Mouse (Mus musculus): ENCODE measurements around the gene Cfap299.
"Not testable (repeated sequence)": the region's sequence is repeated elsewhere in the genome, so short reads cannot be mapped to it uniquely, and the experiment has no call there.

Gene Cfap299

GRCm38 (mm10) chr5:98541333-98541732 lies 212.2 kb downstream of the Cfap299 start:
- no peak for DNase-seq

GRCm38 (mm10) chr5:98550285-98550684 lies 221.2 kb downstream of the Cfap299 start:
- DNase-seq, result no peak

- DNase-seq, result no peak
These were observed 221.8 kb downstream of the Cfap299 start for GRCm38 (mm10) chr5:98550873-98551272.

- DNase-seq, result no peak
These were observed 223.3 kb downstream of the Cfap299 start, which contains the start of gene Gm11111 for GRCm38 (mm10) chr5:98552395-98552794. Gene Gm11111 (plus strand): TSS chr5:98552695.

- peak; percentile 19 for DNase-seq
These were observed 223.9 kb downstream of the Cfap299 start for GRCm38 (mm10) chr5:98552811-98553601.

- peak; percentile 13 for DNase-seq
These were observed 232.2 kb downstream of the Cfap299 start for GRCm38 (mm10) chr5:98561301-98561700.

- no peak for DNase-seq
These were observed 233.7 kb downstream of the Cfap299 start for GRCm38 (mm10) chr5:98562806-98563205.

- no peak for DNase-seq
These were observed 234.7 kb downstream of the Cfap299 start for GRCm38 (mm10) chr5:98563801-98564200.

- peak; percentile 79 for DNase-seq
These were observed 237.5 kb downstream of the Cfap299 start for GRCm38 (mm10) chr5:98566461-98567193.

- no peak for DNase-seq
These were observed 239.4 kb downstream of the Cfap299 start for GRCm38 (mm10) chr5:98568481-98568880.

GRCm38 (mm10) chr5:98569029-98569513 lies 240.0 kb downstream of the Cfap299 start:
- no peak for DNase-seq

GRCm38 (mm10) chr5:98572392-98572791 lies 243.3 kb downstream of the Cfap299 start:
- DNase-seq, result no peak

GRCm38 (mm10) chr5:98574711-98575470 lies 245.8 kb downstream of the Cfap299 start:
- peak; percentile 61 for DNase-seq

- no peak for DNase-seq
These were observed 246.3 kb downstream of the Cfap299 start for GRCm38 (mm10) chr5:98575471-98575834.

GRCm38 (mm10) chr5:98576538-98576937 lies 247.4 kb downstream of the Cfap299 start:
- DNase-seq, result not testable (repeated sequence)

- DNase-seq, result no peak
These were observed 249.3 kb downstream of the Cfap299 start for GRCm38 (mm10) chr5:98578398-98578797.

GRCm38 (mm10) chr5:98580811-98581210 lies 251.7 kb downstream of the Cfap299 start:
- DNase-seq, result no peak

GRCm38 (mm10) chr5:98582051-98582450 lies 252.9 kb downstream of the Cfap299 start:
- DNase-seq, result no peak

- DNase-seq, result no peak
These were observed 256.8 kb downstream of the Cfap299 start for GRCm38 (mm10) chr5:98585915-98586314.

- no peak for DNase-seq
These were observed 284.4 kb downstream of the Cfap299 start for GRCm38 (mm10) chr5:98613511-98613910.

GRCm38 (mm10) chr5:98616902-98617301 lies 287.8 kb downstream of the Cfap299 start:
- DNase-seq, result no peak

GRCm38 (mm10) chr5:98617416-98617815 lies 288.3 kb downstream of the Cfap299 start:
- DNase-seq, result no peak

- no peak for DNase-seq
These were observed 321.2 kb downstream of the Cfap299 start for GRCm38 (mm10) chr5:98650345-98650744.
